Comparison of ENCODE assay signal across 31 mouse cellular contexts in the genomic region with DNA sequence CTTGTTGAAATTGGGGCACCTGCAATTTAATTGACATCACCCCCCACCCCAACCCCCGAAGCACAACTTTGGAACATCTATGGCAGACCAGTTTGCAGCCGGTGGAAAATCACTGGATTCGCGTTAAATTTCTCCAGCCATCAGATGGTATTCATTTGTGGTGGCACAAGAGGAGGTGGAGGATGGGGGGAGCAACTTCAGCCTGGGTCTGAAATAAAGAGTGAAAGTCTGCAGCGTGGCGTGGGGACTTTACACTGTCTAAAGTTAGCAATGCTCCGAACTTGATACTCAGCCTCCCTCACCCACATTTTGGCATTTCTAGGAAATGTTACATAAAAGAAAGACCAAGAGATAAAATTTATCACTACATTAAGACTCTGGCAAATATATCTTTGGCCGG.
A peak's percentile ranks its signal among the peaks of the same experiment; 100 is the strongest.
DNase-seq lines count a peak whose midpoint lies in the region; ATAC-seq and TF ChIP-seq lines count a peak whose summit lies in the region.
"Had no signal": no experiment of that assay in that cellular context is flagged by ENCODE, and none has a peak within 500 bp of the region (broad histone marks: within the 10 kb centered on the region; RNA-seq: fewer than 3 reads in every experiment).

No protein-coding gene starts in this region.

- no peak for ATAC-seq in kidney, postnatal 0 days (replicated peaks; ENCODE audit: low FRiP score, low read depth)
- no peak for ATAC-seq in kidney, embryonic 15.5 days (replicated peaks; ENCODE audit: low FRiP score)
- ATAC-seq: forebrain, embryonic 13.5 days; intestine, embryonic 16.5 days had no signal

- no peaks in the 10 kb centered on the region for H3K9me3 ChIP-seq in kidney, postnatal 0 days (replicated peaks; ENCODE audit: low read length)
- no peaks in the 10 kb centered on the region for H3K9me3 ChIP-seq in kidney, embryonic 15.5 days (replicated peaks)
- no peaks in the 10 kb centered on the region for H3K9me3 ChIP-seq in limb, embryonic 10.5 days (replicated peaks)
- H3K9me3 ChIP-seq: embryonic facial prominence, embryonic 15.5 days; forebrain, embryonic 13.5 days; hindbrain, embryonic 13.5 days; midbrain, embryonic 12.5 days; neural tube, embryonic 13.5 days; stomach, embryonic 15.5 days had no signal

- peak; percentile 14 for DNase-seq in embryo, embryonic 10 days (ENCODE audit: low spot score)
- DNase-seq in embryo, embryonic 9.5 days (ENCODE audit: extremely low spot score): no peak
- peak; percentile 51 for DNase-seq in kidney, postnatal 0 days (ENCODE audit: low spot score)
- peak; percentile 46 for DNase-seq in embryo, embryonic 11 days
- DNase-seq in limb, embryonic 10.5 days (ENCODE audit: low spot score): peak; percentile 45
- no peak for DNase-seq in kidney, adult 11 months
- DNase-seq in layer of hippocampus, postnatal 10 days (ENCODE audit: low spot score in 2 of 2): no peak
- DNase-seq: adrenal gland, postnatal 10 days; cerebellum, adult 18-20 months; cerebellum, postnatal 10 days; gastrocnemius, postnatal 25 days; heart, adult 18-20 months; heart, postnatal 4 days; kidney, adult 9 months; kidney, postnatal 25 days; liver; lung, adult 2 months; thymus, postnatal 25 days had no signal

- no peak overlapping the region for H3K9ac ChIP-seq in kidney, postnatal 0 days (ENCODE audit: low read depth, low read length)
- no peak overlapping the region for H3K9ac ChIP-seq in kidney, embryonic 15.5 days
- H3K9ac ChIP-seq: embryonic facial prominence, embryonic 15.5 days; forebrain, embryonic 13.5 days; heart, embryonic 12.5 days; hindbrain, embryonic 13.5 days; liver, embryonic 14.5 days; midbrain, embryonic 12.5 days; neural tube, embryonic 13.5 days; stomach, embryonic 15.5 days had no signal

- no peak for TF ChIP-seq CTCF in kidney, postnatal 0 days (IDR thresholded peaks at IDR 0.05; ENCODE audit: low read depth)

- no peak overlapping the region for H3K27ac ChIP-seq in kidney, postnatal 0 days
- no peak overlapping the region for H3K27ac ChIP-seq in kidney, embryonic 15.5 days
- peak overlapping the region; percentile 77 for H3K27ac ChIP-seq in limb, embryonic 10.5 days
- H3K27ac ChIP-seq: embryonic facial prominence, embryonic 15.5 days; forebrain, embryonic 13.5 days; hindbrain, embryonic 13.5 days; left cerebral cortex, adult 2 months; liver, embryonic 14.5 days; midbrain, embryonic 12.5 days; neural tube, embryonic 13.5 days; stomach, embryonic 15.5 days had no signal

- WGBS in kidney, postnatal 0 days: 56% methylated on average over 8 of the region's 8 CpGs
- WGBS in kidney, embryonic 15.5 days: 65% methylated on average over 8 of the region's 8 CpGs
- WGBS in limb, embryonic 10.5 days: 43% methylated on average over 8 of the region's 8 CpGs

- no peaks in the 10 kb centered on the region for H3K4me1 ChIP-seq in kidney, postnatal 0 days (replicated peaks; ENCODE audit: insufficient read depth, low read length)
- peaks cover 7% of the 10 kb centered on the region; the same call in 1 of the 2 replicates for H3K4me1 ChIP-seq in kidney, embryonic 15.5 days
- peaks cover 50% of the 10 kb centered on the region for H3K4me1 ChIP-seq in limb, embryonic 10.5 days
- H3K4me1 ChIP-seq: forebrain, embryonic 13.5 days; heart, embryonic 12.5 days; hindbrain, embryonic 13.5 days; megakaryocyte, embryonic 14.5 days; stomach, embryonic 15.5 days had no signal

- H3K36me3 ChIP-seq in kidney, postnatal 0 days (ENCODE audit: insufficient read depth, low read length): no peaks in the 10 kb centered on the region
- no peaks in the 10 kb centered on the region for H3K36me3 ChIP-seq in kidney, embryonic 15.5 days
- no peaks in the 10 kb centered on the region for H3K36me3 ChIP-seq in limb, embryonic 10.5 days
- H3K36me3 ChIP-seq: embryonic facial prominence, embryonic 15.5 days; heart, embryonic 12.5 days; hindbrain, embryonic 13.5 days; midbrain, embryonic 12.5 days; neural tube, embryonic 13.5 days; stomach, embryonic 15.5 days had no signal

- H3K4me3 ChIP-seq in kidney, postnatal 0 days (replicated peaks; ENCODE audit: low read depth, low read length): no peak overlapping the region
- H3K4me3 ChIP-seq in kidney, embryonic 15.5 days (replicated peaks): no peak overlapping the region
- no peak overlapping the region for H3K4me3 ChIP-seq in limb, embryonic 10.5 days
- H3K4me3 ChIP-seq: embryonic facial prominence, embryonic 15.5 days; forebrain, embryonic 13.5 days; heart, embryonic 12.5 days; hindbrain, embryonic 13.5 days; left cerebral cortex, adult 2 months; megakaryocyte, embryonic 14.5 days; midbrain, embryonic 12.5 days; neural tube, embryonic 13.5 days; stomach, embryonic 15.5 days had no signal

- H3K4me2 ChIP-seq in kidney, postnatal 0 days (ENCODE audit: low read length): no peak overlapping the region
- no peak overlapping the region for H3K4me2 ChIP-seq in kidney, embryonic 15.5 days
- H3K4me2 ChIP-seq: embryonic facial prominence, embryonic 15.5 days; forebrain, embryonic 13.5 days; heart, embryonic 12.5 days; hindbrain, embryonic 13.5 days; midbrain, embryonic 12.5 days; neural tube, embryonic 13.5 days; stomach, embryonic 15.5 days had no signal

- no peaks in the 10 kb centered on the region for H3K27me3 ChIP-seq in kidney, postnatal 0 days (ENCODE audit: insufficient read depth, low read length)
- no peaks in the 10 kb centered on the region for H3K27me3 ChIP-seq in kidney, embryonic 15.5 days
- H3K27me3 ChIP-seq in limb, embryonic 10.5 days (ENCODE audit: low read depth, poor library complexity, severe bottlenecking): 0 out of 2 replicates have a peak, but pooled peaks cover under 1% of the 10 kb centered on the region
- H3K27me3 ChIP-seq: CH12.LX; embryonic facial prominence, embryonic 15.5 days; forebrain, embryonic 13.5 days; heart, embryonic 12.5 days; megakaryocyte, embryonic 14.5 days; stomach, embryonic 15.5 days had no signal

Comparison
In these comparisons a context has a peak if more than half of its experiments do, and no peak if none do; other contexts are left out.
1. DNase-seq: peak in embryo, embryonic 10 days (single experiment), kidney, postnatal 0 days (single experiment), embryo, embryonic 11 days (single experiment) and limb, embryonic 10.5 days (single experiment); none in embryo, embryonic 9.5 days (single experiment), kidney, adult 11 months (single experiment) and layer of hippocampus, postnatal 10 days (0 of 2).